Mouse (Mus musculus): ENCODE results near the gene Sema3e. TPM values are rescaled to one million over a fixed set of nuclear protein-coding genes. Genes with fewer than 3 reads are reported as not detected.

Gene Sema3e
- total and polyA plus RNA-seq, 3 experiments = not detected

DNA sequence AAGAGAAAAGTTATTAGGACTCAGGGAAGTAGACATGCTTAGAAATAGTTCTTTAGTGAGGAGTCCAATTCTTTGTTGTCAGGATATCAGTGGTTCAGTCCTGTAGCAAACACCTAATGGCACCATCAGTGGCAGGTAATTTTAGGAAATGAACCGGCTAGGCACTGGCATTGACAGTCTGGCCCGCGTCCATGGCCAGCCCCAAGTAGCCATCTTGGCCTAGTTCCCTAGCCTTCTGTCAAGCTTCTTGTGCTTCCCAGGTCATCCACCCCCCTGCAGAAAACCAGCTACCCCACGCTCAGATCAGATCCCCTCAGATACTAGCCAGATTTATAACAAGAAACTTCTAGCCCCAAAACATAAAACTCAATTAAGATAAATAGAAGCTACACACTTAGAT, 235.1 kb downstream of the Sema3e start:
- Histone ChIP-seq H3K79me2 (replicated peaks; ENCODE audit: control insufficient read depth, extremely low read depth, insufficient read depth, poor library complexity, severe bottlenecking) (no peaks in the 10 kb centered on the region), H3K9me3 (replicated peaks; ENCODE audit: low read length) (peaks cover 35% of the 10 kb centered on the region), H3K4me1 (ENCODE audit: control insufficient read depth in 1 of 2, insufficient read depth in 2 of 2) (no peaks in the 10 kb centered on the region), H3K36me3 (replicated peaks in 1 of 2; ENCODE audit: control insufficient read depth in 1 of 2, insufficient read depth in 1 of 2, low read length in 1 of 2) (no peaks in the 10 kb centered on the region), H3K4me2 (ENCODE audit: insufficient read depth, low read depth, poor library complexity, severe bottlenecking) (no peak overlapping the region), H3K27me3 (replicated peaks) (no peaks in the 10 kb centered on the region), H3K27ac (ENCODE audit: insufficient read depth, low read depth) (no peak overlapping the region), H3K9ac (ENCODE audit: insufficient read depth, low read depth) (no peak overlapping the region), H3K4me3 (replicated peaks in 1 of 3; ENCODE audit: low read depth in 2 of 3, low read length in 2 of 3, poor library complexity in 1 of 3) (no peak overlapping the region)
- dilution Hi-C loops (cut with MboI; ENCODE audit: extremely low pct_ligation_motif_present, extremely low pct_unique_long_range_greater_than_20kb, low sequenced_read_pairs) = no loop called here
- TF ChIP-seq HCFC1 (IDR thresholded peaks at IDR 0.05; ENCODE audit: low read depth, low read length) (no peak), IRF4 (IDR thresholded peaks at IDR 0.05; ENCODE audit: low read depth, low read length) (no peak), NELFE (IDR thresholded peaks at IDR 0.05; ENCODE audit: low read depth, low read length) (no peak), TBP (conservative IDR thresholded peaks at IDR 0.05; ENCODE audit: low read depth, low read length) (no peak), MAFK (IDR thresholded peaks at IDR 0.05; ENCODE audit: insufficient replicate concordance, low read length) (no peak), NRF1 (IDR thresholded peaks at IDR 0.05; ENCODE audit: low read depth, low read length) (no peak), ZKSCAN1 (IDR thresholded peaks at IDR 0.05; ENCODE audit: borderline replicate concordance, low read depth, low read length) (no peak), PAX5 (IDR thresholded peaks at IDR 0.05; ENCODE audit: low read length) (no peak), ZMIZ1 (IDR thresholded peaks at IDR 0.05; ENCODE audit: low read depth, low read length) (no peak), POLR2AphosphoS2 (IDR thresholded peaks at IDR 0.05; ENCODE audit: low read depth, low read length) (no peak), RCOR1 (conservative IDR thresholded peaks at IDR 0.05; ENCODE audit: low read depth, low read length) (no peak), EP300 (IDR thresholded peaks at IDR 0.05; ENCODE audit: low read length) (no peak), POLR2A (IDR thresholded peaks at IDR 0.05; ENCODE audit: low read depth, low read length) (no peak), USF1 (IDR thresholded peaks at IDR 0.05; ENCODE audit: low read depth, low read length) (no peak), GABPA (IDR thresholded peaks at IDR 0.05; ENCODE audit: insufficient replicate concordance, low read depth, low read length) (no peak), USF2 (conservative IDR thresholded peaks at IDR 0.05; ENCODE audit: low read depth, low read length) (no peak), ZC3H11A (IDR thresholded peaks at IDR 0.05; ENCODE audit: low read depth, low read length) (no peak)
- no peak for DNase-seq (ENCODE audit: extremely low read depth)
- in situ Hi-C loops (cut with MboI; ENCODE audit: low pct_ligation_motif_present, low pct_unique_long_range_greater_than_20kb, low sequenced_read_pairs) = no loop called here

- Histone ChIP-seq H3K27ac (ENCODE audit: insufficient read depth, low read depth) (no peak overlapping the region), H3K9me3 (replicated peaks; ENCODE audit: low read length) (peaks cover 13% of the 10 kb centered on the region), H3K79me2 (replicated peaks; ENCODE audit: control insufficient read depth, extremely low read depth, insufficient read depth, poor library complexity, severe bottlenecking) (no peaks in the 10 kb centered on the region), H3K4me3 (replicated peaks in 1 of 3; ENCODE audit: low read depth in 2 of 3, low read length in 2 of 3, poor library complexity in 1 of 3) (no peak overlapping the region), H3K4me1 (ENCODE audit: control insufficient read depth in 1 of 2, insufficient read depth in 2 of 2) (no peaks in the 10 kb centered on the region), H3K9ac (ENCODE audit: insufficient read depth, low read depth) (no peak overlapping the region), H3K4me2 (ENCODE audit: insufficient read depth, low read depth, poor library complexity, severe bottlenecking) (no peak overlapping the region), H3K36me3 (replicated peaks in 1 of 2; ENCODE audit: control insufficient read depth in 1 of 2, insufficient read depth in 1 of 2, low read length in 1 of 2) (no peaks in the 10 kb centered on the region), H3K27me3 (replicated peaks) (no peaks in the 10 kb centered on the region)
- in situ Hi-C loops (cut with MboI; ENCODE audit: low pct_ligation_motif_present, low pct_unique_long_range_greater_than_20kb, low sequenced_read_pairs) (no loop called here), dilution Hi-C loops (cut with MboI; ENCODE audit: extremely low pct_ligation_motif_present, extremely low pct_unique_long_range_greater_than_20kb, low sequenced_read_pairs) (no loop called here)
- no peak for DNase-seq (ENCODE audit: extremely low read depth)
- no peak for TF ChIP-seq EP300 (IDR thresholded peaks at IDR 0.05; ENCODE audit: low read length)
These were observed 242.3 kb downstream of the Sema3e start for GRCm38 (mm10) chr5:14267400-14267799.

Other genes with a start within 250 kb of the Sema3e start
- not detected in 2 replicates for gene Speer3, start 233.7 kb upstream of the Sema3e start, total RNA-seq (2012; rRNA removed)
- gene Speer3, start 233.7 kb upstream of the Sema3e start, total RNA-seq (2014; rRNA removed) = not detected in 2 replicates
- gene Speer3, start 233.7 kb upstream of the Sema3e start, polyA plus RNA-seq (2012; ENCODE audit: insufficient read length, low read depth) = not detected in 2 replicates

Measured in CH12.LX (cell line).